Comparison of ENCODE assay signal across 9 mouse cellular contexts in genomic region chr11:116368116-116368515, GRCm38 (mm10). TPM values are rescaled to one million over a fixed set of nuclear protein-coding genes. Genes with fewer than 3 reads are reported as not detected.
DNase-seq lines count a peak whose midpoint lies in the region; TF ChIP-seq lines count a peak whose summit lies in the region.
"Had no signal": no experiment of that assay in that cellular context is flagged by ENCODE, and none has a peak within 500 bp of the region (broad histone marks: within the 10 kb centered on the region; RNA-seq: fewer than 3 reads in every experiment).

No protein-coding gene starts in this region.

- WGBS in heart, adult 2 months, result 42% methylated on average over 9 of the region's 9 CpGs
- WGBS in lung, adult 2 months, result 26% methylated on average over 9 of the region's 9 CpGs

- DNase-seq in CD8-positive naive resting alpha-beta T cell, adult 2 months (ENCODE audit: low read depth in 2 of 2, low spot score in 2 of 2), result peak; percentile 79 to 90
- DNase-seq in adrenal gland, adult 2 months, result peak; percentile 89
- peak; percentile 57 for DNase-seq in embryo, embryonic 11.5 days (ENCODE audit: low read depth, low spot score)
- peak; percentile 75 to 82 for DNase-seq in heart, adult 2 months
- peak; percentile 92 to 97 for DNase-seq in kidney, postnatal 36 days
- peak; percentile 83 for DNase-seq in lung, adult 2 months
- DNase-seq in retina, postnatal 1 day, result peak; percentile 86
- peak; percentile 92 to 94 for DNase-seq in thymus, postnatal 36 days

- no peaks in the 10 kb centered on the region for H3K79me2 ChIP-seq in heart, adult 2 months (replicated peaks; ENCODE audit: control insufficient read depth, insufficient read depth, low read length)

- no peak overlapping the region for H3K27ac ChIP-seq in heart, adult 2 months
- H3K27ac ChIP-seq: macrophage had no signal

- no peak overlapping the region for H3K9ac ChIP-seq in heart, adult 2 months (ENCODE audit: low read depth, low read length)

- peaks cover 3% of the 10 kb centered on the region; the same call in 1 of the 2 replicates for H3K4me1 ChIP-seq in heart, adult 2 months (ENCODE audit: control insufficient read depth, insufficient read depth, low read length)
- peaks cover 2% of the 10 kb centered on the region; the same call in 1 of the 2 replicates for H3K4me1 ChIP-seq in lung, adult 2 months (ENCODE audit: control insufficient read depth, insufficient read depth, low read length)

- no peaks in the 10 kb centered on the region for H3K27me3 ChIP-seq in heart, adult 2 months (ENCODE audit: control insufficient read depth, insufficient read depth, low read length)

- no peaks in the 10 kb centered on the region for H3K36me3 ChIP-seq in heart, adult 2 months (ENCODE audit: control insufficient read depth, insufficient read depth, low read length)

- H3K4me3 ChIP-seq in heart, adult 2 months, result no peak overlapping the region
- no peak overlapping the region for H3K4me3 ChIP-seq in lung, adult 2 months (replicated peaks; ENCODE audit: extremely low read depth, low read depth, low read length)

- intact Hi-C loops in heart, adult 2 months (cut with DNase I), result loop anchor here (1.0 to 5.0 kb wide), 3 partner anchors 49 to 141 kb away; no protein-coding TSS in a partner anchor

- no peak; the same call in 1 of the 2 replicates for TF ChIP-seq CTCF in heart, adult 2 months (IDR thresholded peaks at IDR 0.05)
- TF ChIP-seq CTCF in lung, adult 2 months (IDR thresholded peaks at IDR 0.05; ENCODE audit: insufficient read depth, low read length), result peak; percentile 98

- no peak for TF ChIP-seq POLR2A in heart, adult 2 months (IDR thresholded peaks at IDR 0.05; ENCODE audit: insufficient read depth, low read depth, low read length)
- TF ChIP-seq POLR2A in lung, adult 2 months (IDR thresholded peaks at IDR 0.05; ENCODE audit: borderline replicate concordance, extremely low read depth, low read depth, low read length), result peak; percentile 10; the same call in 1 of the 2 replicates

- TF ChIP-seq EP300 in heart, adult 2 months (IDR thresholded peaks at IDR 0.05; ENCODE audit: insufficient read depth, low read depth, low read length), result no peak

RNA-seq across cellular contexts. Expression of gene Foxj1, which starts 32.9 kb away (rescaled TPM):
- total RNA-seq in adrenal gland, adult 2 months (2021), result under 1 TPM in 1 of 2 experiments, not detected in 1; 0.14 TPM
- 0.19 and 0.26 TPM in 2 replicates for polyA plus RNA-seq in adrenal gland, adult 2 months (2012; rRNA removed)
- total RNA-seq in heart, adult 2 months (2021), result not detected
- polyA plus RNA-seq in heart, adult 2 months (2012; rRNA removed), result 5.1 TPM in 1 of 2 replicates, not detected in the other
- polyA plus RNA-seq in lung, adult 2 months (2012; rRNA removed), result 78.4 and 114 TPM in 2 replicates
- polyA plus RNA-seq: macrophage had no signal

RNA-seq across cellular contexts. Expression of gene Rnf157, which starts 44.7 kb away (rescaled TPM):
- total RNA-seq in adrenal gland, adult 2 months (2021), result 1 to 10 TPM; 6.8 to 7.2 TPM
- 4.6 and 5.5 TPM in 2 replicates for polyA plus RNA-seq in adrenal gland, adult 2 months (2012; rRNA removed)
- 1 to 10 TPM; 6.0 to 7.2 TPM for total RNA-seq in heart, adult 2 months (2021)
- 3.0 and 5.7 TPM in 2 replicates for polyA plus RNA-seq in heart, adult 2 months (2012; rRNA removed)
- polyA plus RNA-seq in lung, adult 2 months (2012; rRNA removed), result 3.0 and 3.6 TPM in 2 replicates

Comparison
In these comparisons a context has a peak if more than half of its experiments do, and no peak if none do; other contexts are left out.
1. RNA of gene Foxj1, which starts 32.9 kb away (polyA plus RNA-seq): 78.4 to 114 TPM in lung, adult 2 months; 5.1 TPM in heart, adult 2 months and 0.19 to 0.26 TPM in adrenal gland, adult 2 months; every median in the first group is over 10 times any median in the second.
2. Peak in every context shown above with its lines, with median percentiles within 50 percentile points of each other: DNase-seq.